Mouse (Mus musculus): ENCODE data around the gene Clpsl2.
"Not testable (repeated sequence)": the region's sequence is repeated elsewhere in the genome, so short reads cannot be mapped to it uniquely, and the experiment has no call there.

- not testable (repeated sequence) for TF ChIP-seq POLR2A (IDR thresholded peaks at IDR 0.05; ENCODE audit: low read depth, low read length); CTCF (IDR thresholded peaks at IDR 0.05; ENCODE audit: borderline replicate concordance, insufficient read depth, low read length)
Measured at GRCm38 (mm10) chr17:28554021-28554420, 4.8 kb downstream of the Clpsl2 start.
